Mouse (Mus musculus) monocyte, adult 5-6 weeks (primary cell): Measurements from ENCODE around the gene Akap9. TPM values are rescaled to one million over a fixed set of nuclear protein-coding genes. Genes with fewer than 3 reads are reported as not detected.
A peak's percentile ranks its signal among the peaks of the same experiment; 100 is the strongest.
"Not testable (repeated sequence)": the region's sequence is repeated elsewhere in the genome, so short reads cannot be mapped to it uniquely, and the experiment has no call there.

Experiments used
- ATAC-seq: fragments of 153-309, 156-312 bp; replicated peaks from 2 replicates; pipeline ENCODE4 v1.8.0; 2017; ENCODE audit warnings: mild to moderate bottlenecking; ENCODE audit not compliant: low TSS enrichment, insufficient number of reproducible peaks, severe bottlenecking, poor library complexity, low FRiP score
- total RNA-seq: library from RNA; stranded (forward); fragments of 200-1000, 200-491, 200-594 nt; gene quantifications from 3 replicates; pipeline ENCODE4 v1.2.3, GENCODE M21; 2017

The Akap9 gene
- total RNA-seq, 1 experiment from 2014 or later: 41.5 TPM

GRCm38 (mm10) chr5:4103626-4104340 lies 175.9 kb downstream of the Akap9 start:
- ATAC-seq: no peak

GRCm38 (mm10) chr5:4104341-4105040 lies 176.6 kb downstream of the Akap9 start, which contains the start of gene Cyp51:
TSS of gene Cyp51 (minus strand) at chr5:4104746.
- ATAC-seq: peak; percentile 90

GRCm38 (mm10) chr5:4105651-4106186 lies 177.9 kb downstream of the Akap9 start:
- no peak for ATAC-seq

- ATAC-seq: not testable (repeated sequence)
Observed at GRCm38 (mm10) chr5:4107056-4107455, 179.2 kb downstream of the Akap9 start.

GRCm38 (mm10) chr5:4112570-4113098 lies 184.8 kb downstream of the Akap9 start:
- ATAC-seq: no peak

Other genes with a start within 250 kb of the Akap9 start
- 61.0 to 88.3 TPM (median 78.2 TPM) in 3 replicates for gene Ankib1, start 125.1 kb upstream of the Akap9 start, total RNA-seq
- 75.0 to 108 TPM (median 86.0 TPM) in 3 replicates for gene Krit1, start 124.9 kb upstream of the Akap9 start, total RNA-seq
- gene Lrrd1, start 82.9 kb upstream of the Akap9 start, total RNA-seq: not detected in 3 replicates
- 10.0 to 29.5 TPM (median 21.4 TPM) in 3 replicates for gene Mterf1a, start 34.1 kb upstream of the Akap9 start, total RNA-seq
- 22.1 to 37.9 TPM (median 29.4 TPM) in 3 replicates for gene Cyp51, start 176.7 kb downstream of the Akap9 start, total RNA-seq